Mouse (Mus musculus) limb, embryonic 13.5 days (tissue): ENCODE results near the gene Rhobtb1. TPM values are rescaled to one million over a fixed set of nuclear protein-coding genes. Genes with fewer than 3 reads are reported as not detected.

Experiments
- ATAC-seq: fragments of 200-750 bp; cut with Nextera tagmentation; 2 replicates; pipeline ENCODE4 v1.8.0; 2017; ENCODE audit warnings: low read depth, moderate number of reproducible peaks, moderate TSS enrichment; ENCODE audit not compliant: low FRiP score
- H3K27ac ChIP-seq: fragments of 300-500 bp; sonication (generic); 2 replicates; pipeline ENCODE4 v1.5.1; 2015; ENCODE audit warnings: inconsistent platforms, mild to moderate bottlenecking, moderate library complexity
- H3K27me3 ChIP-seq: fragments of 300-500 bp; sonication (generic); 2 replicates; pipeline ENCODE4 v1.6.1; 2015; ENCODE audit warnings: mild to moderate bottlenecking, inconsistent platforms
- H3K36me3 ChIP-seq: fragments of 300-500 bp; sonication (generic); 2 replicates; pipeline ENCODE4 v1.6.1; 2015; ENCODE audit warnings: inconsistent platforms, mild to moderate bottlenecking, moderate library complexity
- H3K4me1 ChIP-seq: fragments of 300-500 bp; sonication (generic); 2 replicates; pipeline ENCODE4 v1.6.1; 2015; ENCODE audit warnings: inconsistent platforms
- H3K4me2 ChIP-seq: fragments of 300-500 bp; sonication (generic); replicated peaks from 2 replicates; pipeline ENCODE4 v1.6.1; 2015; ENCODE audit warnings: inconsistent platforms, mild to moderate bottlenecking, moderate library complexity
- H3K4me3 ChIP-seq: fragments of 300-500 bp; sonication (generic); 2 replicates; pipeline ENCODE4 v1.5.1; 2015; ENCODE audit warnings: moderate library complexity, mild to moderate bottlenecking, inconsistent platforms
- H3K9ac ChIP-seq: fragments of 300-500 bp; sonication (generic); 2 replicates; pipeline ENCODE4 v1.6.1; 2015; ENCODE audit warnings: mild to moderate bottlenecking, inconsistent platforms
- H3K9me3 ChIP-seq: fragments of 300-500 bp; sonication (generic); 2 replicates; pipeline ENCODE4 v1.6.1; 2016; ENCODE audit warnings: inconsistent platforms
- WGBS: fragments of 180-500 bp; shearing (Covaris S2); methylation state at CpG from one replicate; pipeline ENCODE4 v1.1.7; 2015; 5-methylcytosine and 5-hydroxymethylcytosine counted together
- polyA plus RNA-seq: library from polyadenylated mRNA; unstranded; fragments of >200 nt; fragmentation: Nextera tagmentation; extraction: Ambion mirVana; gene quantifications from 2 replicates; pipeline ENCODE4 v1.2.1, GENCODE M21; 2015

The Rhobtb1 gene
- polyA plus RNA-seq, 1 experiment from 2014 or later, result 36.7 TPM

DNA sequence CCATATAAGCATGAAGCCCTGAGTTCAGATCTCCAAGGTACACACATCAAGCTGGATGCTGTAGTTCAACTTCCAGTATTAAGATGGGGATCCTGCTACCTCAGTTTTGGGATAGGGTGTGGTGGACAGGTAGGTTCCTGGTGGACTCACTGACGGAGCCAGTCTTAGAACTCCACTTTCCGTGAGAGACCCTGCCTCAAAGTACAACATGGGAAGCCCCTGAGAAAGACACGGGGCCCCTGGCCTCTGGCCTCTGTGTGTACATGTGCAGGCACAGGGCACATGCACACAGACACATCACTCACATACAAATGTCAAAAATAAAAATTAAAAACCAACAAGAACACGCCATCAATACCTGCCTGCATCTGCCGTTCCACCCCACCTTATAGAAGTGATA, 74.2 kb downstream of the Rhobtb1 start:
- H3K4me3 ChIP-seq, result no peak overlapping the region
- WGBS, result 90% methylated on average over 5 of the region's 5 CpGs
- H3K27ac ChIP-seq, result no peak overlapping the region
- 0 out of 2 replicates have a peak, but pooled peaks cover under 1% of the 10 kb centered on the region for H3K4me1 ChIP-seq
- ATAC-seq, result no peak
- H3K36me3 ChIP-seq, result peaks cover 56% of the 10 kb centered on the region
- no peaks in the 10 kb centered on the region for H3K27me3 ChIP-seq
- no peak overlapping the region for H3K4me2 ChIP-seq
- H3K9ac ChIP-seq, result no peak overlapping the region
- H3K9me3 ChIP-seq, result no peaks in the 10 kb centered on the region

DNA sequence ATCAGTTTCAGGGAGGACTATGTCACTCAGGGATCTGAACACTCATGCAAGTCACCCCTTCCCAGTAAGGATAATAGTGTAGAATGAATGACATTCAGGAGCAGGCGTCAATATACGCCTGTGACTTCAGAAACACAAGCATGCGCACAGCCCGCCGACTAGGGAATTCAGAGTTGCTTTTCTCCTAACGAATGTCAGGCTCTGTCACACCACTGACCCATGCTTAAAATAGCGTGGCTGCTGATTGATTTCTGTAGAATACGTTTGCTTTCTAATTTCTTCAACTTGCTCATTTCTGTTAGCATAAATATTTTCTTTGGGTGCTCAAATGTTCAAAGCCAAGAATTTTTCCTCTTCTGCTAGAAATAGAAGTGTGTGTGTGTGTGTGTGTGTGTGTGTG, 74.7 kb downstream of the Rhobtb1 start:
- no peak for ATAC-seq
- Histone ChIP-seq H3K9me3 (no peaks in the 10 kb centered on the region), H3K27ac (no peak overlapping the region), H3K4me3 (no peak overlapping the region), H3K4me1 (no peaks in the 10 kb centered on the region), H3K27me3 (no peaks in the 10 kb centered on the region), H3K9ac (no peak overlapping the region), H3K36me3 (peaks cover 56% of the 10 kb centered on the region), H3K4me2 (no peak overlapping the region)
- WGBS, result 76% methylated on average over 8 of the region's 8 CpGs

DNA sequence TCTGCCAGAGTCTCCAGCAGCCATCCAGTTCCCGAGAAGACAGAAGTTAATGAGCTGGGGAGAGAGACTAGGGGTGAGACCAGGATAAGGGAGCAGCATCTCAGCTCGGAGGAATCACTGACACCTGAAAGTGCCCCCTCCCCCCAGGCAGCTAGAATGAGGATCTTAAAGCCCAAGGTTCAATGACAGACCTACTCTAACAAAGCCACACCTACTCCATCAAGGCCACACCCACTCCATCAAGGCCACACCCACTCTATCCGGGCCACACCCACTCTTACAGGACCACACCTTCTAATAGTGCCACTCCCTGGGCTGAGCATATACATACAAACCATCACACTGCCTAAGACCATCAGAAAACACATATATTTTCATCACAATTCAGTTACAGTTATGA, 86.0 kb downstream of the Rhobtb1 start:
- Histone ChIP-seq H3K36me3 (peaks cover 30% of the 10 kb centered on the region), H3K27ac (no peak overlapping the region), H3K9me3 (no peaks in the 10 kb centered on the region), H3K9ac (no peak overlapping the region), H3K4me2 (no peak overlapping the region), H3K27me3 (no peaks in the 10 kb centered on the region), H3K4me3 (no peak overlapping the region), H3K4me1 (no peaks in the 10 kb centered on the region)
- WGBS, result 80% methylated on average over 3 of the region's 3 CpGs
- ATAC-seq, result no peak

DNA sequence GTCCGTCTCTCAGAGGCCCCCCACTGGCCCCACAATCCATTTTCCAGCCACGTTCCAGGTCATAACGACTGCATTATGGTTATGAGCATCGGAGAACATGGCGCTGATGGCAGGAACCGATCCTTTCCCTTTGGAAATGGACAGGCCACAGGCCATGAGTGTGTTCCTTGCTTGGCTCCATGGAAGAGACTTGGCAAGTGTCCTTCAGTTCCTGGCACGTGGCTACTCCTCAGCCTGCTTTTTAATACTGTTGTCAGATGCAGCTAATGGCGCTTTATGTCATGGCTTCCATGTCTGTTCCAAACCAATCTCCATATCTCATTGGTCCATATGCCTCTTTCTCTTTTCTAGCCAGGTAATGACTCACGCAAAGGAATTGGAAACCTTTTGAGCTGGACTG, 86.5 kb downstream of the Rhobtb1 start:
- peaks cover 30% of the 10 kb centered on the region for H3K36me3 ChIP-seq
- H3K4me2 ChIP-seq, result no peak overlapping the region
- H3K4me3 ChIP-seq, result no peak overlapping the region
- H3K4me1 ChIP-seq, result no peaks in the 10 kb centered on the region
- WGBS, result 90% methylated on average over 9 of the region's 9 CpGs
- H3K27me3 ChIP-seq, result no peaks in the 10 kb centered on the region
- no peaks in the 10 kb centered on the region for H3K9me3 ChIP-seq
- no peak overlapping the region for H3K9ac ChIP-seq
- H3K27ac ChIP-seq, result no peak overlapping the region
- ATAC-seq, result no peak

DNA sequence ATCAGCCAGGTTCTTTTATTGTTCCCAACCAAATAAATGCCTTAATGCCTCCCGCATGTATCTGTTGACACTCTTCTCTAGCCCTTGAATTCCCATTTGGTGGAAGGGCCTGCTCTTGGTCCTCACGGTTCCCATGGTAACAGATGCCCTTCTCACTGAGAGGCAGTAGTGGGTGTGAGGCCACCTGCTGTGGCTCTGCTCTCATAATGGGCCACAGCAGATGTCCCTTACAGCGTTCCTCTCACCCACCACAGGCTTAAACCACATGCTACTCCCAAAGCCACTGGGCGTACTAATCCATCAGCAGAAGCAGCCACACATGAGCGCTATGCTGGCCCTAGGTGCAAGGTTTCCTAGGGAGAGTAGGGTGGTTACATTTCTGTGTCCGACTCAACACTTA, 87.1 kb downstream of the Rhobtb1 start:
- Histone ChIP-seq H3K36me3 (peaks cover 30% of the 10 kb centered on the region), H3K9ac (no peak overlapping the region), H3K9me3 (no peaks in the 10 kb centered on the region), H3K27me3 (no peaks in the 10 kb centered on the region), H3K27ac (no peak overlapping the region), H3K4me3 (no peak overlapping the region), H3K4me1 (no peaks in the 10 kb centered on the region), H3K4me2 (no peak overlapping the region)
- peak; percentile 15; the same call in 1 of the 2 replicates for ATAC-seq
- 52% methylated on average over 6 of the region's 6 CpGs for WGBS

DNA sequence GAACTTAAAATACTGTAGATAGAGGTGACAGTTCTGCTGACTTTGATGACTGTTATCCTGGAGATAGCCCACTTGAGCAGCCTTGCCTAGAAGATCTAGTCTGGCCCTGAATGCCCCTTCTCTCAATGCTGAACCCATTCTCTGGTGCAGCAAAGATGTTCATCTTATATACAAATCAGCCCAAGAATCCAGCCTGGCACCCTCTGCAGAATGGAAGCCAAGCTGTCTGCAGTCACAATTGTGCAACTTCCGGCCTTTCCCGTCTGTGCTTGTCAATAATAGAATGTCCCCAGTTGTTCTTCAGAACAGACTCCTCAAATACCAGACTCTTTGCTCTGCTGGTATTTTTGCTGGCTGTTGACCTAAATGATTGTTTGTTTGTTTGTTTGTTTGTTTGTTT, 89.3 kb downstream of the Rhobtb1 start:
- no peak overlapping the region for H3K27ac ChIP-seq
- H3K9ac ChIP-seq, result no peak overlapping the region
- 95% methylated on average over 2 of the region's 2 CpGs for WGBS
- H3K4me1 ChIP-seq, result no peaks in the 10 kb centered on the region
- peaks cover 30% of the 10 kb centered on the region for H3K36me3 ChIP-seq
- H3K27me3 ChIP-seq, result no peaks in the 10 kb centered on the region
- H3K4me2 ChIP-seq, result no peak overlapping the region
- no peak for ATAC-seq
- H3K9me3 ChIP-seq, result no peaks in the 10 kb centered on the region
- no peak overlapping the region for H3K4me3 ChIP-seq

DNA sequence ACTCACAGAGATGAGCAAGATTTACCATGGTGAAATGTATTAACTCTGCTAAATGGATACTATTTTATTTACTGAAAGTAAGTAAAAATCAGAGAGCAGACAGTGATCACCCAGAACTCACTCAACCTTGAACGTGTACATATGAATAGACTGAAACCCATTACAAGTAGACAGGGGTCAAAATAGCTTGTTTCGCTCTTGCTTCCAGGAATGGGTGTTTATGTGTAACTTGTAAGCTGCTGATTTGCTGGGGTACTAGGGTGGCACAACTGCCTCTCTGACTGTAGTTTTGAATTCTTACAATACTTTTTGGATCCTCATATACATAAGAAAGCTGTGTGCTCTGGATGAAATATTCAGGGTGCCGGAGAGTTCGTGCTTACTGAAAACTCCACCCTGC, 93.9 kb downstream of the Rhobtb1 start:
- Histone ChIP-seq H3K9ac (no peak overlapping the region), H3K4me2 (no peak overlapping the region), H3K36me3 (peaks cover 31% of the 10 kb centered on the region), H3K9me3 (no peaks in the 10 kb centered on the region), H3K27me3 (no peaks in the 10 kb centered on the region), H3K27ac (no peak overlapping the region), H3K4me3 (no peak overlapping the region), H3K4me1 (peaks cover 7% of the 10 kb centered on the region)
- ATAC-seq, result no peak
- WGBS, result 90% methylated on average over 4 of the region's 4 CpGs

DNA sequence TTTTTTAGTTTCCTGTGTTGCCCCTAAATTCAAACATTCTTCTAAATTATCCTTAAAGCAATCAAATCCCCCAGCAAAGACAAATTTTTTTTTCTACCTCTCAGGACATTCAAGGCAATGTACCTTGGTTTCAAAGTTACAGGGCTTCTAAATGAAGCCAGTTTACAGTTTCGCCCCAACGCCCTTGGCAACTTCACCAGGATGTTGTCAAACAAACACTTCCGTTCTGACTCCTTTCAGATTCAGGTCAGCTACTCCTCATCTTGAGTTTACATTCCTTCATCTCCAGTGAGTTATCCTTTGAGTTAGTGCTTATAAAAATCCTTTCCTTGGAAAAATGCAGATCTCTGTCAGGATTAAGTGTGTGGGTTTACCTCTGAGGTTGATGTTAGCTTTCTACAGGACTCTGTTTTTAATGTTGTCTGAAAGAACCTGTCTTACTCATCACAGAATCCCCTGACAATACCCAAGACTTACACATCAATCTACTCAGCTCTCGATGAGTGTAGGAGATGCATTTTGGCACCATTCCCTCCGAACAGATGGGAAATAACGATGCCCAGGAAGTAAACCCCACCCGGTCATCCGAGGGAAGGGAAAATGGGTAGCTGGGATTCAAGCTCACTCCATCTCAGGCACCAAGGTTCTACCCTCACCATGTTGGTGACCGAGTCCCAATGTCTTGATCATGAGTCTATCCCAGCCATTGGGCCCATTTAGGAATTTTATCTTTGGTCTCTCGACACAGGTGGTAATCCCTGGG, 94.9 kb downstream of the Rhobtb1 start:
- H3K36me3 ChIP-seq, result peaks cover 34% of the 10 kb centered on the region
- no peak for ATAC-seq
- no peak overlapping the region for H3K9ac ChIP-seq
- H3K27me3 ChIP-seq, result no peaks in the 10 kb centered on the region
- no peak overlapping the region for H3K4me2 ChIP-seq
- H3K4me1 ChIP-seq, result peaks cover 7% of the 10 kb centered on the region
- no peaks in the 10 kb centered on the region for H3K9me3 ChIP-seq
- H3K27ac ChIP-seq, result no peak overlapping the region
- no peak overlapping the region for H3K4me3 ChIP-seq
- 86% methylated on average over 10 of the region's 10 CpGs for WGBS

DNA sequence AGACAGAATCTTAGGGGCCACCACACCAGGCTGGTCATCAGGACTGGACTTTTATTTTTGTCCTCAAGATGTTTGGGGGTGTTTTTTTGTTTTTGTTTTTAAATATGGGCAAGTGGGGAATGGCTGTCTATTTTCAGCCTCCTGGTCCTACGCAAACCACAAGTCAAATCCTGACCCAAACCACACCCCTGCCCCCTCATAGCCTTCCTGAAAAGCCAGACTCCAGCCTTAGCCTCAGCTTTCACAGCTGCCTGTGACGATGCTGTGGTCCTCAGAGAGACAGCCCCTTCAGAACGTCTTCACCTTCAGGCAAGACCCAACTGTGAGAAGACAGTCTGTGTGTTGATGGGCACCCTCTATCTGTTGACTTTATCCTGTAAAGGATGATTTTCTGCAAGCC, 95.5 kb downstream of the Rhobtb1 start:
- H3K4me2 ChIP-seq, result no peak overlapping the region
- no peaks in the 10 kb centered on the region for H3K27me3 ChIP-seq
- WGBS, result 75% methylated on average over 3 of the region's 3 CpGs
- H3K27ac ChIP-seq, result no peak overlapping the region
- H3K9me3 ChIP-seq, result no peaks in the 10 kb centered on the region
- peaks cover 29% of the 10 kb centered on the region for H3K36me3 ChIP-seq
- H3K9ac ChIP-seq, result no peak overlapping the region
- ATAC-seq, result no peak
- no peak overlapping the region for H3K4me3 ChIP-seq
- peaks cover 7% of the 10 kb centered on the region for H3K4me1 ChIP-seq

DNA sequence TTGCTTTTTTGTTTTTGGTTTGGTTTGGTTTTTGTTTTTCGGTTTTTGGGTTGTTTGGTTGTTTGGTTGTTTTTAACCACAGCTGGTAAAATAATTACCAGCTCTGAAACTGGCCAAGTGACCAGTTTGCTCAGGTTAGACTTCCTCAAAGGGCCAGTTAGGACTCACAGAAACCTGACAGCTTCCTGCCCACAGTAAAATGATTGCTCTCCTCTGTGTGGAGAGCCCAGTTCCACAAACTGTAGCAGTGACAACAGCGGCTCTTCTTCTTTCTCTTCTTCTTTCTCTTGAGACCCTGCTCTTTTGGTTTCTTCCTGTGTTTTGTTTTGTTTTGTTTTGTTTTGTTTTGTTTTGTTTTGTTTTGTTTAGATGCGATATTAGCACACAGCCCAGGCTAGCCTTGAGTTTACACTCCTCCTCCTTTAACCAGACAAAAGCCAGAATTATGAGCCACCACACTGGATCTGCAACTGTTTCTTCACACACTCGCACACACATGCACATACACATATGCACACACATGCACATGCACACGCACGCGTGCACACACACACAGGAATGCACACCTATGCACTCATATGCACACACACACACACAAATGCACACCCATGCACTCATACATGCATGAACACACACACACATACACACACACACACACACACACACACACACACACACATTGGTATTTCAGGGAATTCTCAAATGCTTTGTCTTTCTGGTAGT, 96.2 kb downstream of the Rhobtb1 start:
- no peak overlapping the region for H3K4me2 ChIP-seq
- H3K4me1 ChIP-seq, result peaks cover 13% of the 10 kb centered on the region
- H3K27me3 ChIP-seq, result no peaks in the 10 kb centered on the region
- 91% methylated on average over 7 of the region's 7 CpGs for WGBS
- H3K4me3 ChIP-seq, result no peak overlapping the region
- H3K36me3 ChIP-seq, result peaks cover 23% of the 10 kb centered on the region
- no peaks in the 10 kb centered on the region for H3K9me3 ChIP-seq
- no peak overlapping the region for H3K9ac ChIP-seq
- H3K27ac ChIP-seq, result no peak overlapping the region
- no peak for ATAC-seq

DNA sequence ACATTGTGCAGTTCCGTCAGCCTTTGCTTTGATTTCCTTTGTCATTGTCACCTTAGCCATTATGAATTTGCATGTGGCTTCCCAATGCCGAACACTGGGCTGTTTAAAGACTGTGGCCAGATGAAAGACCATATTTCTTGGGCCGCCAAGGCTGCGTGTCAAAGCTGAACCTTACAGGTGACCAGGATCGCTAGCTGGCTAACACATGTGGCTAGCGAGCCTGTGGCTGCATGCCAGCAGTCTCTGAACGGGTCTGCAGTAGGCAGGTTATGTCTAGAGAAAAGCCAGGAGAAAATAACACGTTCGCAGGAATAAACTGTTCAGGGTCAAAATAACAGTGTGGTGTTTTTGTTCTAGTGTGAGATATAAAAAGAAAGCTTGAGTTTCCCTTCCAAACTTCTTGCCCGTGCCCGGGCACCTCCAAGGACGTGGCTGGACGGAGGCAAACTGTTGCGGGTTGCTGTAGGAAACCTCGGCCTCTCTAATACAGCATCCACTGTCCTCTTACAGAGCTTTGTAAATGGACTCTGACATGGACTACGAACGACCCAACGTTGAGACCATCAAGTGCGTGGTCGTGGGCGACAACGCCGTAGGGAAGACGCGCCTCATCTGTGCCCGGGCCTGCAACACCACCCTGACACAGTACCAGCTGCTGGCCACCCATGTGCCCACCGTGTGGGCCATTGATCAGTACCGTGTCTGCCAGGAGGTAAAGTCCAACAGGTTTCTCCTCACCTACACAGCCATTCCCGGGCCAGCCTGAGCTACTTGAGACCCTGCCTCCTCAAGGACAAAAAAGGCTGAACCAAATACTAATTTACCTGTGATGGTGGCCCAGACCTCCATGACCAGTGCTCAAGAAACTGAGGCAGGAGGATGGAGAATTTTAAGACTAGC, 97.3 kb downstream of the Rhobtb1 start:
- no peak overlapping the region for H3K9ac ChIP-seq
- 76% methylated on average over 29 of the region's 29 CpGs for WGBS
- no peak overlapping the region for H3K4me3 ChIP-seq
- H3K9me3 ChIP-seq, result no peaks in the 10 kb centered on the region
- no peak for ATAC-seq
- H3K27me3 ChIP-seq, result no peaks in the 10 kb centered on the region
- 0 out of 2 replicates have a peak overlapping the region, but pooled peaks have one; percentile 22 for H3K27ac ChIP-seq
- H3K36me3 ChIP-seq, result peaks cover 23% of the 10 kb centered on the region
- no peak overlapping the region for H3K4me2 ChIP-seq
- peaks cover 23% of the 10 kb centered on the region for H3K4me1 ChIP-seq

DNA sequence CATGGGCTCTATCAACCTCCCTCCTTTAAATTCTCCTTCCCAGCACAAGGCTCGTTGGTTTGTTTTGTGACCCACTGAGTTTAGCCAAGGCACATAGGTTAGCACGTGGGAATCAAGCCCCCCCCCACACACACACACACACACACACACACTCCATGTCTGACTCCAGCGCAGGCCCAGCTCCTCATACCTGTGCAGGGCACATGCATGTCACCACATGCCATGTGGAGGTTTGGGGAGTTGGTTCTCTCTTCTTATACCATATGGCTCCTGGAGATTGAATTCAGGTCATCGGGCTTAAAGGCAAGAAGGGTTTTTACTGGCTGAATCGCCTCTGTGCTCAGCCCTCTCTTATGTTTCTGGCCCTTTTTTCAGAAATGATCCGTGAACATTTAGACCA, 100.0 kb downstream of the Rhobtb1 start:
- Histone ChIP-seq H3K4me1 (peaks cover 35% of the 10 kb centered on the region), H3K36me3 (peaks cover 23% of the 10 kb centered on the region), H3K4me3 (no peak overlapping the region), H3K4me2 (no peak overlapping the region), H3K27me3 (no peaks in the 10 kb centered on the region), H3K9me3 (no peaks in the 10 kb centered on the region), H3K27ac (no peak overlapping the region), H3K9ac (no peak overlapping the region)
- 86% methylated on average over 6 of the region's 6 CpGs for WGBS
- no peak for ATAC-seq
